Mouse (Mus musculus): Measurements from ENCODE around the gene Cdc34.

The Cdc34 gene

DNA sequence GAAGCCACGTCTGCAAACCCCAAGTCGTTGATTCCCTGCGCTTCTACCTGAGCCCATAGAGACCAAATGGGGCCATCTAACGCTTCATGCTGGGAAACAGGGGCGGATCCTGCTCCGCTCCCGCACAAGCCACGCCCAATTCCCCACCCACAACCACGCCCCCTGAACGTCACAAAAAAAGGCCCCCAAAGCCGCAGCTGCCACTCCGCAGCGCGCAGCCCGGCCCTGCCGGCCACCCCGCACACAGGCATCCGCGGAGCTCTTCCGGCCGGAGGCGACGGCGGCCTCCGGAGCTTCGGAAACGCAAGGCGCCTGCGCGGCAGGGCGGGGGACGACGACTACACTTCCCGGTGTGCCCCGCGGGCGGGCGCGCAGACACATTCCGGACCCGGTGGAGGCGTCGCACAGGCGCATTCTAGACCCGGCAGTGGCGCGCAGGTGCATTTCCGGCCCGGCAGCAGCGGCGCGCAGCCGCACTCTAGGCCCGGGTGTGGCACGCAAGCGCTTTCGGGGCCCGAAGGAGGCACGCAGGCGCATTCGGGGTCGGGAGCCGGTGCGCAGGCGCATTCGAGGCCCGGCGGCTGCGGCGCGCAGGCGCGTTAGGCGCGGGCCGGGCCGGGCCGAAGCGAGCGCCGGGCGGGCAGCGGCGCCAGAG lies at the start of gene Cdc34:
Gene Cdc34, plus strand, starts transcription at position 605 of the 655 bp plus-strand sequence.
- DNase-seq (ENCODE audit: extremely low spot score, low spot score) = peak; percentile 99

DNA sequence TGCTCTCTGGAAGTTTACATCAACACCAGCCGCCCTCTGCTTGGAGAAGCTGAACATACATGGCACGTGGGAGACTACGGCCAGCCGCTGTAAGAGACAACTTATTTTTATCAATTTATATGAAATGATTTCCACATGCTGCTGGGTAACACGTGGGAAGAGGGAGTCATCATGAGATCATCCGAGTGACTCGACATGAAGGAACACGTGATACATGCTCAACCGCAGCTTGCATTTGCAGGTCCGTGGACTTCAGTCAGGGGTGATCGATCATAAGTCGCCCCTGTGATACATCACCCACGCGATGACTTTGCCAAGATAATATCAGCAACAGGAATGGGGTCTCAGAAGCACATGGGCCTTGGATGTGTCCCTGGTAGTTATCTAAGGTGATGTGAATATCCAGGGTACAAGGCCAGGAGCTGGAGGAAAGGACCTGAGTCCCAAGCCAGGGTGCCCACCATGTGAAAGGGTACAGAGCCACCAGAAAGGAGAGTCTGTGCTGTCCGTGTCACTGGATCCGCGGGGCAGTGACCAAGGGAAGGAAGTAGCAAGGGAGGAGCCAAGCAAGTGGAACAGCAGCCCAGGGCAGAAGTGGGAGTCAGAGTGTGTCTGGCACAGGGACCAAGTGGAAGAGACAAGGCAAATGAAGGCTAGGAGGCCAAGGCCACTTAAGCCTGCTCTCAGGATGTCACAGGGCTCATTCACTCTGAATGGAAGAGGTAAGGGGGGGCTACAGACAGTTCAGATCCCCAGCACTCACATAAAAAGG lies 48.8 kb upstream of the Cdc34 start:
- no peak for DNase-seq (ENCODE audit: extremely low spot score, low spot score)

DNA sequence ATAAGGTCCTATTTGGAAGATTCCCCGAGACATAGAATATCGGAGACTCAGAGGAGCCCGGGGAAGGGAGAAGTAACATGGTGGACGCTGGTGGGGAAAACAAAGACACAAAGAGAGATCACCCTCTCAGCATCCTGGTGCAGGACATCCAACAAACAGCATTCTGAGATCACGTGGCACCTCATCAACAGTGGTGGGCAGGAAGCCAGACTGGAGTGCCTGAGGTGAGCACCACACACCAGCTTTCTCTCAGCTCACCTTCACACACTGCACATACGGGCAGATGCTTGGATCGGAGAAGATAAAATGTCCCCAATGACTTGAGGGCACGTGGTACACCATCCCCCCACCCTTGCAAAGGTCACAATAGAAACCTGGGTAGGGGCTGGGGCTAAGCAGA lies 45.7 kb upstream of the Cdc34 start:
- no peak for DNase-seq (ENCODE audit: extremely low spot score, low spot score)

DNA sequence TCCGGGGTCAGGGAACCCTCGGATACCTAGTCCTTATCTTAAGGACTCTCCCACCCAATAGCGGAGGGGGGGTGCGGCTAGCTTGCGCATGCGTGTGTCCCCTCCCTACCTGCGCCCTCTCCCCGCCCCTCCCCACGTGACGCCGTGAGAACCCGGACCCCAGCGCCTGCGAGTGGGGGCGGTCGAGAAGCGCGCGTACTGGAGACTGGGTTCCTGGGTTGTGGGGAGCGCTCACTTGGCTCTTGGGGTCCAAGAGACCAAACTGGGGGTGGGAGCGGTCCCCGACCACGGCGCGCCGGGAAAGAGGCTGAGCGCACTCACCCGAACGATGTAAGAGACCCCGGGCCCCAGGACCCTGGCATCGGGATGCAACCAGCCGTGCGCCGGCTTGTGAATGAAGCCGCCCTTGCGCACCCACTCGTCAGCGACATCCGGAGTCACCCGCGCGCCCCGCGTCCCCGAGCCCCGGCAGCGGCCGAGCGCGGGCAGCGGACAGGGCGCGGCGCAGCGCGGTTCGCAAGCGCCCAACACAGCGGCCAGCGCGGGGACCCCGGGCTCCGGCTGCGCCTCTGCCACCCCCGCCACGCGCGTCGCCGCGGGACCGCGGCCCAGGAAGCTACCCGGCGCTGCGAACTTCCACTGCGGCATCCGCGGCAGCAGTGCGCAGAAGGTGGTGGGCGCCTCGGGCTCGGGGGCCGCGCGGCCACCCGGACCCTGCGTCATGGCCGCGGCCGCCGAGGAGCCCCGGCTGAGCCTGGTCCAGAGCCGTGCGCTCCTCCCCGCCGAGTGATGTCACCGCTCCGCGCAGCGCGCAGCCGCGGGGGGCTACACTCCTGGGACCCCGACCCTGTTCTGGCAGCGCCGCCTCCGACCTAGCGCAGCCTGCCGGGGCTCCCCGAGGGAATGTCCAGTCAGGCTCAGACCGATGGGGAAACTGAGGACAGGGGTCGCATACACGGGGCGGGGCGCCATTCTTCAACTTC lies 44.6 kb upstream of the Cdc34 start, which contains the start of gene Shc2:
Gene Shc2, minus strand, starts transcription at position 791 of the 983 bp plus-strand sequence.
- DNase-seq (ENCODE audit: extremely low spot score, low spot score) = peak; percentile 75

DNA sequence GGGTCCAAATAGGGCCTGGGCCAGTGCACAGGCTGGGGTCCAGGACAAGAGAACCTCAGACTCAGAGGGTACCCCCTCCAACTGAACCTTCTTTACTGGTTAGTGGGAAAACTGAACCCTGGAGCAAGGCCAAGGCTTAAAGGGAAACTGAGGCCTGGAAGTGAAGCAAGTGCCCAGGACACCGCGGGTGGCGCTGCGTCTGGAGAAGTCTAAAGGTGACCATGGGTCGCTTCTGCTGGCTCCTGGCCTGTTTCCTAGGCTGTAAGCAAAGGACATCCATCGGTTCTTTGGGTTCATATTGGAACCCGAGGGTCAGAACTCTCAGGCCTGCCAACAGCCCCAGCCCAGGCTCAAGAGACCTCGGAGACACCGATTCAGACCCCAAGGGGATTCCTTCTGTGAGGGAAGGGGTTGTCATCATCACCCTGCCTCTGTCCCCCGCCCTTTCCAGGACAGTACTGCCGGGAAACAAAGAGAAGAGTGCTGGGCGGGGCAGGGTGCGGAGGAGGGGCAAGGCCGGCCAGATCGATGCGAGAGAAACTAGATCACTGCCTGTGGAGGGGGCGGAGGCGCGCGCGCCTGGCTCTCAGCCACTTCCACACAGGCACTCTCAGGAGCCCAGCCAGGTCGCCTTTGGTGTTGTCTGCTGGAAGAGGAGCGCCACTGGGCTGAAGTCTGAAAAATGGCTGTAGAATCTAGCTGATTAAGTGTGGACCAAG lies 43.4 kb upstream of the Cdc34 start:
- DNase-seq (ENCODE audit: extremely low spot score, low spot score) = peak; percentile 70

DNA sequence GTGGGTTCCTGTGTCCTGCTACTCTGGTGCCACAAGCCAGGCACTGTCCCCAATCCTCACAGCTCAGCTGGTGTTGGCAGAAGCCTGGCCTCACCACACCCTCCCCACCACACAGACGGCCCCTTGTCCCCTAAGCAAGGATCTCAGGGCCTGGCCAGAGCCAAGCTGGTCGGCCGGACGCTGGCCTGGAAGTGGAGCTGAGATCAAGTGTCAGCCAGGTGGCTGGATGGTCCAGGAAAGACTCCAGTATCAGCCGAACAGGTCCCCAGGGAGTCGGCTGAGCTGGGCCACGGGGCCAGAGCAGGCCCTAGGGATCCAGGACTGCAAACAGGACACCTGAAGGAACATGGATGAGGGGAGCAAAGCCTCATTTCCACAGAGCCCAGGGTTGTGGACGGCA lies 36.3 kb upstream of the Cdc34 start, which contains the start of gene Odf3l2:
Gene Odf3l2, minus strand, starts transcription at position 28 of the 400 bp plus-strand sequence.
- DNase-seq (ENCODE audit: extremely low spot score, low spot score) = no peak

DNA sequence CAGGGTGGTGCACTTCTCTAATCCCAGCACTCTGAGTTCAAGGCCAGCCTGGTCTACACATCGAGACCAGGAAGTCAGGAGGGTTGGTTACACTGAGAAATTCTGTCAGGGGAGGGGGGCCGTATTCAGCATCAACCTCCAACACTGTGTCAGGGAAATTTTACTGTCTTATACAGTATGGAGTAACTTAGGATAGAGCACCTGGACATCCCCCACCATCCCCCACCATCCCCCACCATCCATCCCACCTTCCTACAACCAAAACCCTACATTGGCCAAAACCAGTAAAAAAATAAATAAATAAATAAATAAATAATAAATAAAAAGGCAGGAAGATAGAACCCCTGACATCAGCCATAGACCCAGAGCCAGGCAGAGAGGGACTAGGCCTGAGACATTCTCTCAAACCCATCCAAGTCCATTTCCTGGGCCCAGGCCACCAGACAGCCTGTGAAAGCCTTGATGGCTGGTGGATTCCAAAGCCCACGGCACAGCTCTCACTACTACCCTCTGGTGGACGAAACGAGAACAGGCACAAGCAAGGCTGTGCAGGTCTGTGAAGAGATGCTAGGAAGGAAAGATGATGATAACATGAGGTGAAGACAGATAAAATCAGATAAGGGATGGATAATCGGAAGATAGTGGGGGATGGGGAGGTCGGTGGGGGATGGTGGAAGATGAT lies 32.8 kb upstream of the Cdc34 start:
- peak; percentile 73 for DNase-seq (ENCODE audit: extremely low spot score, low spot score)

DNA sequence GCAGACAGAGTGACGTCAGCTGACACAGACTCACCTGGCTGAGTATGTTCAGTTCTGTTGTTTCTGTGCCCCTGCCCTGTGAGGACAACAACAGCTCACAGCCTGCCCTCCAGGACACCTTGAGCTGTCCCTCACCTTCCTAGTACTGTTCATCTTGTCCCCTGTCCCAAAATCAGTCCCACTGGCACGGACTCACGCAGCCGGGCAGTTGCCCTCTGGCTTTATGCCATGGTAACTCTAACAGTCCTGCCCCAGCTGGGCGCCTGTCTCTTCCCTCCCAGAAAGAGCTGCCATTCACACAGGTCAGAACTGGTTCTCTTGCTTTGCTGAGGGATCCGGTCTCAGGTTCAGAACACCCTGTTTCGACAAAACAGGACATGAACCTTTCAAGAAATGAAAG lies 29.2 kb upstream of the Cdc34 start:
- DNase-seq (ENCODE audit: extremely low spot score, low spot score) = no peak

DNA sequence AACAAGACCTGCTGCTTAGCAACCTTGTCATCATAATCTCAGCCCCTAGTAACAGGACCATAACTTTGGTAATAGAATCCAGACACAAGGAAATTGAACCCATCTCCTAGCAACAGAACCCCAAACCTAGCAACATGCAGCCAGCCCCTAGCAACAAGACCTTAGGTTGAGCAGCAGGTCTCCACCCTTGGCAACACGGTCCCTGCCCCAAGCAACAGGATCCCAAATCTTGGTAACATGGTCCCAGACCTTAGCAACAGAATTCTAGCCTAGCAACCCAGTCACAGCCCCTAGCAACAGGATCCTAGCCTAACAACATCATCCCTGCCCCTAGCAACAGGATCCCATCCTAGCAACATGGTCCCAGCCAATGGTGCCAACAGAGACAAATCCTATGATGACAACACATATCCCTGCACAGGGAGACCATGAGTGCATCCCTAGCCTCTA lies 27.0 kb upstream of the Cdc34 start:
- peak; percentile 29 for DNase-seq (ENCODE audit: extremely low spot score, low spot score)

DNA sequence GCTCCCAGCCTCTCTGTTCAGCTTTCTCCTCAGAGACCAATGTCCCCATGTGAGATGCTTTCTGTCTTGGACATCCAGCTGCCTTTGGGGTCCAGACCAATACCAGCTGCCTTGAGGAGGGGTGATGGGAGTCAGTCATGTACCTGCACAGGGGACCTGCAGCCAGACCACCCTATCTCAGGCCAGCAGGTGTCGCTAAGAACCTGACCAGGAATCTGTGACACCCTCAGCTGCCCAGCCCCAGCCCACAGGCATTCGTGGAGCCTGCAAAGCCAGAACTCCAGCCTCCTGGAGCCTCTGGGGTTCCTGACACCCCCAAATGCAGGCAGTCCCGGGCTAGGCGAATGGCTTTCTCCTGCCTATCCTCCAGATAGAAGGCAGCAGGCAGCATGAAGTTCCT lies 23.2 kb upstream of the Cdc34 start:
- DNase-seq (ENCODE audit: extremely low spot score, low spot score) = no peak

DNA sequence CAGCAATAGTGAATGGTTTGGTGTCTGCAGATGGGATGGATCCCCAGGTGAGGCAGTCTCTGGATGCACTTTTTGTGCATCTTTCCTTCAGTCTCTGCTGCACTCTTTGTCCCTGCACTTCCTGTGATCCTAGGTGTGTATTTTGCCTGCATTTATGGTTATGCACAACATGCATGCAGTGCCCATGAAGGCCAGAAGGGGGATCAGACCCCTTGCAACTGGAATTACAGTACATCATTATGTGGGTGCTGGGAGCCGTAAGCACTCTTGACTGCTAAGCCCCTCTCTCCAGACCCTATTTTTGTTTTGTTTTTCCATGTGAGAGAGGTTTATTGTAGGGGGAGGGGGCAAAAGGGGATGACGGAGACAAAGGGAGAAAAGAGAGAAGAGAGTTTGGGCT lies 21.7 kb upstream of the Cdc34 start:
- no peak for DNase-seq (ENCODE audit: extremely low spot score, low spot score)

DNA sequence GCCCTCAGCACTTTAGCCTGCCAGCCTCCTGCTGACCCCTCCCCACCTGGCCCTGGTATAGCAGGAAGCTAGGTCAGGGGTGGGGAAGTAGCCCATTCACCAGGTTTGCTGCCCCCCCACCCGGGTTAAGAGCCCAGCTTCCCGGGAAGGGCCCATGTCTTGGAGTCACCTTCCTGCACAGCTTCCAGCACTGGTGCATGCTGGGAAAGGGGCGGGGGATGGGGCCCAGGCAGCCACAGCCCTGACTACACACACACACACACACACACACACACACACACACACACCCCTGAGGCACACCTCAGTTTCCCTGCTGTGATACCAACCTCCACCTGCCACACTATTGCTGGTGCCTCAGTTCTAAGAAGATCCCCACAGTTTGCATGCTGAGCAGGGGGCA lies 20.1 kb upstream of the Cdc34 start:
- no peak for DNase-seq (ENCODE audit: extremely low spot score, low spot score)

DNA sequence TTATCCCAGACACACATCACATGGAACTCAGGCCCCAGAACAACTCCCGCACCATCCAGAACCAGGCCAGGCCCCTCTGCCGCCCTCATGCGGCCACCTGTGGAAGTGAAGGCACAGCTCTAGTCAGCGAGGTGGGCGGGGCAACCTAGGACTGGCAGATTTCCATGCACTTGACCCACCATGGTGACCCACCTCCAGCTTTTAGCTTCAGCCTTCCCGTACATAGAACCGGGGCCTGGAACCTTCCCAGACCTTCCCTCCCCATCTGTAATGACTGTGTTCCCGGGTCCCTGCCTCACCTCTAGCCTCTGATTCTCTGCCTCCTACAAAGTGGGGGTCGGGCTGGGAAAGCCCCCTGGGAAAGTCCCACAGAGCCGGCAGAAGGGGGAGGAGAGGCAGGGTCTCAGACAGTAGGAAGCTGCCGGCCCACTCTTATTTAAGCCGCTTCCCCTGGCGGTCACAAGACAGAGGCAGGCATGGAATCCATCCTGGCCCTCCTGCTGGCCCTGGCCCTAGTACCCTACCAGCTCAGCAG lies 17.8 kb upstream of the Cdc34 start, which contains the start of gene Madcam1:
Gene Madcam1, plus strand, starts transcription at position 429 of the 535 bp plus-strand sequence.
- DNase-seq (ENCODE audit: extremely low spot score, low spot score) = peak; percentile 88

DNA sequence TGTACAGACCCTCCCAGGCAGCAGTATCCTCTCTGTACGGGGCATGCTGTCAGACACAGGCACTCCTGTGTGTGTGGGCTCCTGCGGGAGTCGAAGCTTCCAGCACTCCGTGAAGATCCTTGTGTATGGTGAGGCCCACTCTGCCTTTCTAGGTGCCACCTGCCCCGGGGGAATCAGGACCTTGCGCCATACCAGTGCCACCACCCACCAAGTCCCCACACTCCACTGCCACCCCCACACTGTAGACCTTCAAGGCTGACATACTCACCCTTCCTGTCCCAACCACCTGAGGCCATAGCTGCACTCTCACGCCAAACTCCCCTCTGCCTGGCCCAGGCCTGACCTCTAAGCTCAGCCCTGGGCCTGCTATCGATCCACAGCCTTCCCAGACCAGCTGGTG lies 16.9 kb upstream of the Cdc34 start:
- DNase-seq (ENCODE audit: extremely low spot score, low spot score) = no peak

DNA sequence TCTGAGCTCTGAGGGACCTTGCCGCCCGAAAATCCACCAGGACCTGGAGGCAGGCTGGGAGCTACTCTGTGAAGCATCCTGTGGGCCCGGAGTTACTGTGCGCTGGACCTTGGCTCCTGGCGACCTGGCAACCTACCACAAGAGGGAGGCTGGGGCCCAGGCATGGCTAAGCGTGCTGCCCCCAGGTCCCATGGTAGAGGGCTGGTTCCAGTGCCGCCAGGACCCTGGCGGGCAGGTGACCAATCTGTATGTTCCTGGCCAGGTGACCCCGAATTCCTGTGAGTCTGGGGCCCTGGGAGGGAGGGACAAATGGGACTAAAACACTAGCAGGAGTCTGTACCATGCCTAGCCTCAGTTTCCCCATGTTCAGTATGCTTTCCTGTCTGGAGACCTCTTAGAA lies 15.5 kb upstream of the Cdc34 start:
- DNase-seq (ENCODE audit: extremely low spot score, low spot score) = no peak

DNA sequence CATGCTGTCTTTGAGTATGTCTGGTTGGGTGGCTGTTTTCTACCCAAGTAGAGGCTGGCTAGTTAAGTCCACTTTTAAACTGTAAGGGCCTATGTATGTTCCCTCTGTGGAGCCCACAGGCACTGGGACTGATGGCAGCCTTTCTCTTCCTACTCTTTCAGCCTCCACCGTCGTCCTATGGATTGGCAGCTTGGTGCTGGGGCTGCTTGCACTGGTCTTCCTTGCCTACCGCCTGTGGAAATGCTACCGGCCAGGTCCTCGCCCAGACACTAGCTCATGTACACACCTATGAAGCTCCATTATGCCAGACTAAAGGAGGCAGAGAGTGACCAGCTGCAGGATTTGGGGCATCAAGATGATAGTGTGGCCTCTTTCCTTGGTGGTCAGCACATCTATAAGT lies 13.9 kb upstream of the Cdc34 start:
- DNase-seq (ENCODE audit: extremely low spot score, low spot score) = no peak

DNA sequence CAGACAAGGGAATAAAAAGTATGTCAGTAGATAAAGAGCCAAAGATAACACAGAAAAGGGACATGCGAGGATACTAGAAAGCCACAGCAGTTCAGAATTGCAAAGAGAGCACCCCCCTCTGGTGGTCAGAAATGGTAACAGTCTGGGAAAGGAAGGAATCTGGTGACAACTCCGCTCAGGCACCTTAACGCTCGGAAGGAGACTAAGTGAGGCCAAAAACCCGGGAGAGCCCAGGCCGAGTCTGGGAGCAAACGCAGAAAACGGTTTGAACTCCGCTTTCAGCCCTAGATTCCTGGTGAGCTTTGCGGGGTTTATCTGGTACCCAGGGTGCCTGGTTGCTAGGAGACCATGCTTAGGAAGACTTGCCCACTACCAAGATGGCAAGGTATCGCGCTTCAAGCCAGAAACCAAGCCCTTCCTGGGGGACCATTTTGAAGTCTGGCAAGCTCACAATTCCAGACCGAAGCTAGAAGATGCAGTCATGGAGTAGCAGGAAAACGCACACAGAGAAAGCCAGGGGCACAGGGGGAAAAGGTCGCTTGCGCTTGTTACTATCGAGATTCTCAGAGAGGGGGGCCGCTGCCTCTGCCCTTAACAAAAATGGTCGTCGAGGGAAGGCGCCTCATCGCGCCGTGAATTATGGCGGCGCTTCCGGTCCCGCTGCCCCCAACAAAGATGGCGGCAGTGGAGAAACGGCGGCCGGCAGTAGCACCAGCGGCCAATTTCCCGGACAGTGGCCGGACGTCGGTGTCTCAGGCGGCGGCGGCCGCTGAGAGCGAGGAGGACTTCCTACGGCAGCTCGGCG lies 13.0 kb upstream of the Cdc34 start, which contains the start of gene Tpgs1:
Gene Tpgs1, plus strand, starts transcription at position 599 of the 805 bp plus-strand sequence.
- peak; percentile 97 for DNase-seq (ENCODE audit: extremely low spot score, low spot score)

DNA sequence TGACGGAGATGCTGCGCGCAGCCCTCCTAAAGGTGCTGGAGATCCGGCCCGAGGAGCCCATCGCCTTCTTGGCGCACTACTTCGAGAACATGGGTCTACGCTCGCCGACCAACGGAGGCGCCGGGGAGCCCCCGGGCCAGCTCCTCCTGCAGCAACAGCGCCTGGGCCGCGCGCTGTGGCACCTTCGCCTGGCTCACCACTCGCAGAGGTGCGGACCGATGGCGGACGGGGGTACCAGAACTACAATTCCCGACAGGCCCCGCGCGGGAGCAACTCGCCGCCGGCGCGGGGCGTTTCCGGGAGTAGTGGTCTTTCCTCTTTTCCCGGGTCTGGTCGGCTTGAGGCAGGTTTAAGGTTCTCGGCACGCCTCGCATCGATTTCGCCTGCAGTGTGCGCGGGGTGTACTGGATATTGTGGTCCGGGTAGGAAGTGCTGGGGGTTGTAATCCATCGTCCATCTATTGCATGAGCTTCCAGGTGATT lies 12.4 kb upstream of the Cdc34 start:
- DNase-seq (ENCODE audit: extremely low spot score, low spot score) = peak; percentile 88

All from neural tube, embryonic 10.5 days (tissue).